Mouse (Mus musculus): ENCODE results near the gene Usp47.

GRCm38 (mm10) chr7:112120861-112121810 is 97.8 kb downstream of the Usp47 start:
- TF ChIP-seq TAL1 (IDR thresholded peaks at IDR 0.05; ENCODE audit: low read length): no peak
- TF ChIP-seq GATA1 (IDR thresholded peaks at IDR 0.05; ENCODE audit: low read length): no peak

All from erythroblast, embryonic 14.5 days (primary cell).